Mouse (Mus musculus) forebrain, embryonic 10.5 days (tissue): ENCODE data around the gene Acot5. TPM values are rescaled to one million over a fixed set of nuclear protein-coding genes. Genes with fewer than 3 reads are reported as not detected.
"Not testable (repeated sequence)": the region's sequence is repeated elsewhere in the genome, so short reads cannot be mapped to it uniquely, and the experiment has no call there.

Experiments used
- DNase-seq: peaks from one replicate; pipeline ENCODE4 v3.0.0-alpha.2; 2017; ENCODE audit warnings: low spot score; ENCODE audit errors: extremely low spot score
- H3K27ac ChIP-seq: fragments of 300-500 bp; sonication (generic); 2 replicates; pipeline ENCODE4 v1.5.1; 2016; ENCODE audit warnings: mild to moderate bottlenecking
- H3K27me3 ChIP-seq: fragments of 300-500 bp; sonication (generic); 2 replicates; pipeline ENCODE4 v1.6.1; 2016; ENCODE audit warnings: mild to moderate bottlenecking; ENCODE audit not compliant: poor library complexity, severe bottlenecking
- H3K36me3 ChIP-seq: fragments of 300-500 bp; sonication (generic); replicated peaks from 2 replicates; pipeline ENCODE4 v1.6.1; 2016; ENCODE audit warnings: mild to moderate bottlenecking, moderate library complexity
- H3K4me1 ChIP-seq: fragments of 300-500 bp; sonication (generic); 2 replicates; pipeline ENCODE4 v1.6.1; 2016
- H3K4me3 ChIP-seq: fragments of 300-500 bp; sonication (generic); 2 replicates; pipeline ENCODE4 v1.5.1; 2016; ENCODE audit warnings: mild to moderate bottlenecking, moderate library complexity
- H3K9me3 ChIP-seq: fragments of 300-500 bp; sonication (generic); 2 replicates; pipeline ENCODE4 v1.6.1; 2016; ENCODE audit warnings: mild to moderate bottlenecking, moderate library complexity
- WGBS: fragments of 180-500 bp; shearing (Covaris S2); methylation state at CpG from one replicate; pipeline ENCODE4 v1.1.7; 2016; 5-methylcytosine and 5-hydroxymethylcytosine counted together
- polyA plus RNA-seq: library from polyadenylated mRNA; unstranded; fragments of >200 nt; fragmentation: Nextera tagmentation; extraction: Ambion mirVana; gene quantifications from 2 replicates; pipeline ENCODE4 v1.2.1, GENCODE M21; 2016

Gene Acot5
- polyA plus RNA-seq, 1 experiment from 2014 or later = not detected

DNA sequence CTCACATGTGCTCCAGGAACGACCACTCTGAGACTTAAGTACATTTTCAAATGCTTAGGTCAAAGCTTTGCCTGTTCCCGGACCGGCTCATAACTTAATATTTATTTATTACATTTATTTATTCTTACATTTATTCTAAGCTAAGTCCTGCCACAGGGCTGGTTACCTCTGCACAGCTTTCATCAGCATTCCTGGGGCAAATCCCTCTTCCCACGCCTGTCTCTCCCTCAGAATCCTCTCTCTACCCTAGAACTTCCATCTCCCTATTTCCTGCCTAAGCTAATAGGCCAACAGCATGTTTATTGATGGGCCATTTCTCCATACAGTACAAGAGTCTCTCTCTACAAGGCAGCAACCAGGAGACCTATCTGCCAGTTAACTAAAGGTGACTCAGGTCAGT is 1.4 kb upstream of the Acot5 start:
- Histone ChIP-seq H3K36me3 (no peaks in the 10 kb centered on the region), H3K27me3 (peaks cover 48% of the 10 kb centered on the region), H3K4me1 (peaks cover 13% of the 10 kb centered on the region), H3K4me3 (no peak overlapping the region), H3K9me3 (no peaks in the 10 kb centered on the region), H3K27ac (no peak overlapping the region)
- WGBS = 89% methylated on average over 4 of the region's 4 CpGs
- DNase-seq = no peak

- Histone ChIP-seq H3K36me3 (no peaks in the 10 kb centered on the region), H3K27me3 (peaks cover 48% of the 10 kb centered on the region), H3K9me3 (no peaks in the 10 kb centered on the region), H3K27ac (no peak overlapping the region), H3K4me1 (peaks cover 13% of the 10 kb centered on the region), H3K4me3 (no peak overlapping the region)
- DNase-seq = no peak
- WGBS = 61% methylated on average over 8 of the region's 8 CpGs
Observed at GRCm38 (mm10) chr12:84068296-84068695, 829 bp upstream of the Acot5 start.

DNA sequence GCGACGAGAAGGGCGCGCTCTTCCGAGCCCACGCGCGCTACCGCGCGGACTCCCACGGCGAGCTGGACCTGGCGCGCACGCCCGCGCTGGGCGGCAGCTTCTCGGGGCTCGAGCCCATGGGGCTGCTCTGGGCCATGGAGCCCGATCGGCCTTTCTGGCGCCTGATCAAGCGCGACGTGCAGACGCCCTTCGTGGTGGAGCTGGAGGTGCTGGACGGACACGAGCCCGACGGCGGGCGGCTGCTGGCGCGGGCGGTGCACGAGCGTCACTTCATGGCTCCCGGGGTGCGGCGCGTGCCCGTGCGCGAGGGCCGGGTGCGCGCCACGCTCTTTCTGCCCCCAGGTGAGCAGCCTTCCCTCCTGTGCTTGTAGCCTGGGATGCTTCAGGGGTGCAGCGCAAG is 457 bp downstream of the Acot5 start:
- peaks cover 48% of the 10 kb centered on the region for H3K27me3 ChIP-seq
- H3K27ac ChIP-seq, DNase-seq, H3K9me3 ChIP-seq, H3K36me3 ChIP-seq: not testable (repeated sequence)
- peaks cover 13% of the 10 kb centered on the region for H3K4me1 ChIP-seq
- peak overlapping the region; percentile 49 for H3K4me3 ChIP-seq
- WGBS = 1% methylated on average over 52 of the region's 52 CpGs

- 88% methylated on average over 2 of the region's 2 CpGs for WGBS
- H3K36me3 ChIP-seq = no peaks in the 10 kb centered on the region
- DNase-seq = no peak
- no peaks in the 10 kb centered on the region for H3K9me3 ChIP-seq
- H3K4me3 ChIP-seq = no peak overlapping the region
- no peak overlapping the region for H3K27ac ChIP-seq
- peaks cover 13% of the 10 kb centered on the region for H3K4me1 ChIP-seq
- peaks cover 47% of the 10 kb centered on the region for H3K27me3 ChIP-seq
Observed at GRCm38 (mm10) chr12:84071696-84072095, 2.6 kb downstream of the Acot5 start.

DNA sequence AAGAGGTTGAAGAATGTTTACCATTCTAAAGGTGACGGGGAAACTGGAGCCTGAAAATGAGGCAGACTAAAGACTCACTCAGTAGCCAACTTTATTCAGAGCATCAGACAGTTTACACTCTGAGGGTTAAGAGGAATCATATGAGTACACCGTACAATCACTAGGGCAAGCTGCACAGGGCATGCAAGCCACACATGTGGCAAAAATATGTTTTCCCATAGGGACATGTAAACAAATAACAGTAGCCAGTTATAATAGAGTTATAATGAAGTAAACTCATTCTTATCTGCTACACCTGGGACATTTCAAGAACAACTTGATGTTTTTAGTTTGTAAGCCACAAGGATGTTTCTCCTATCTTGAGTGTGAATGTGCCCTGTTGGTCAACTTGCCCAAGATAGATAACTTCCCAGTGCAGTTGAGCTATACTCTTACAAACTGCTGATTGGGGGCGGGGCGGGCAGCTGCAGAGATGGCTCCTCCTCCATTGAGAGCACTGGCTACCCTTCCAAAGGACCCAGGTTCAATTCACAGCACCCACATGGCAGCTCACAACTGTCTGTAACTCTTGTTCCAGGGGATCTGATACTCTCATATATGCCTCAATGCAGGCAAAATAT is 8.4 kb downstream of the Acot5 start:
- no peak for DNase-seq
- H3K36me3 ChIP-seq = no peaks in the 10 kb centered on the region
- no peaks in the 10 kb centered on the region for H3K9me3 ChIP-seq
- WGBS = 89% methylated on average over 4 of the region's 4 CpGs
- H3K4me1 ChIP-seq = no peaks in the 10 kb centered on the region
- H3K27me3 ChIP-seq = no peaks in the 10 kb centered on the region
- no peak overlapping the region for H3K27ac ChIP-seq
- H3K4me3 ChIP-seq = no peak overlapping the region

DNA sequence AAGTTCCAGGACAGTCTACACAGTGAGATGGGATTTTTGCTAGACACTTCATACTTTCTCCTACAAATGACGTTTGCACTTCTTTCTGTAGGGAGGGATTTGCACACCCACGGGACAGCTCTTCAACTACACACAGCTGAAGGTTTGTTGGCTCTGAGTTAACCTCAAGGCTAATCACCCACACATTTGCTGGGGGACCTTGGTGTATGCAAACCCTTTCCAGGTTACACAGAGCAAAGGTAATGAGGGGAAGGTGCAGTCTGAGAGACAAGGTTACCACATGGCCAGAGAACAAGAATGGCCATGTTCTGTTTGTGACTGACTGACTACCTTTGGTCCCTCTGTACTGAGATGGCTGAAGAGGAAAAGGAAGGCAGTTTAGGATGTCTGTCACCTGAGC is 14.7 kb downstream of the Acot5 start:
- Histone ChIP-seq H3K27ac (no peak overlapping the region), H3K27me3 (no peaks in the 10 kb centered on the region), H3K36me3 (no peaks in the 10 kb centered on the region), H3K4me3 (no peak overlapping the region), H3K4me1 (no peaks in the 10 kb centered on the region), H3K9me3 (peaks cover 11% of the 10 kb centered on the region; the same call in 1 of the 2 replicates)
- WGBS = 90% methylated on average over 2 of the region's 2 CpGs
- no peak for DNase-seq

GRCm38 (mm10) chr12:84084581-84084980 is 15.5 kb downstream of the Acot5 start:
- Histone ChIP-seq H3K27ac (no peak overlapping the region), H3K36me3 (no peaks in the 10 kb centered on the region), H3K4me3 (no peak overlapping the region), H3K9me3 (peaks cover 18% of the 10 kb centered on the region), H3K27me3 (no peaks in the 10 kb centered on the region), H3K4me1 (no peaks in the 10 kb centered on the region)
- WGBS = 90% methylated on average over 4 of the region's 4 CpGs
- no peak for DNase-seq

DNA sequence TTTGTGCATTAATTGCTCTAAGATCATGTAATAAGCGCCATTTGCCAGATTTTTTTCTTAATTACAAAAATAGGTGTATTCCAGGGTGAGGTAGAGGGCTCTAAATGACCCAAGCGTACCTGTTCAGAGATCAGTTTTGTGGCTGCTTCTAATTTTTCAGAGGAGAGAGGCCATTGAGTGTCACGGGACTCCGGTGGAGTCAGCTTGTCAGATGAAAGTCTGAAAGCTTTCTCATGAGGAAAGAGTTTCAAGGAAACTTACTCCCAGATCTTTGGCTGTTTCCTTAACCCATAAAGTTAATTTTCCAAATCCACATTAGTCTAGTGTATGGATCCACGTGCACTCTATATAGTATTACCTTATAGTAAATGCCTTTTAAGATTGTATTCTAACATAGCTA is 25.5 kb downstream of the Acot5 start:
- H3K36me3 ChIP-seq, H3K4me3 ChIP-seq, H3K27me3 ChIP-seq, H3K27ac ChIP-seq, H3K4me1 ChIP-seq, DNase-seq: not testable (repeated sequence)
- peaks cover 51% of the 10 kb centered on the region for H3K9me3 ChIP-seq
- WGBS = 92% methylated on average over 5 of the region's 5 CpGs

DNA sequence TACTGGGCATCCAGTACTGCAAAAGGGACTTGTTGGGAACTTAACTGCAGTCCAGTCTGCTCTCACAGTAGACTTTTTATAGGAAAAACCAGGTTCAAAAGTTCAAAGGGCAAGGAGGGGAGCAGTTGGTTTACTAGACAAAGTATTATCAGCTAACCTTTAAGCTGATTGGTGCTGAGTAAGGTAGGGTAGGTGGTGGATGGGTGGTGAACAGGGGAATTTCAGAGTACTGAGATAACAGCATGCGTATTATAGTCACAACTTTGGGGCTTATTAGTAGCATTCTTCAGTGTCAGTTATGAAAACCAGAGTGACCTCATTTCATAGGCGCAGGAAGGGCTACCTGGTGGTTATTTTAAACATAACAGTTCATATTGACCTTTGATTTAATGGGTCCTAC is 30.5 kb downstream of the Acot5 start:
- H3K36me3 ChIP-seq = no peaks in the 10 kb centered on the region
- H3K9me3 ChIP-seq = peaks cover 5% of the 10 kb centered on the region
- WGBS = 92% methylated on average over 2 of the region's 2 CpGs
- DNase-seq = no peak
- no peak overlapping the region for H3K4me3 ChIP-seq
- no peak overlapping the region for H3K27ac ChIP-seq
- peaks cover 7% of the 10 kb centered on the region for H3K4me1 ChIP-seq
- peaks cover 21% of the 10 kb centered on the region for H3K27me3 ChIP-seq

GRCm38 (mm10) chr12:84100071-84100470 is 30.9 kb downstream of the Acot5 start:
- H3K27me3 ChIP-seq = peaks cover 21% of the 10 kb centered on the region
- H3K4me1 ChIP-seq = peaks cover 7% of the 10 kb centered on the region
- H3K4me3 ChIP-seq = peak overlapping the region; percentile 63; the same call in 1 of the 2 replicates
- DNase-seq = no peak
- WGBS = 83% methylated on average over 1 of the region's 1 CpGs
- H3K36me3 ChIP-seq = no peaks in the 10 kb centered on the region
- H3K27ac ChIP-seq = no peak overlapping the region
- H3K9me3 ChIP-seq = peaks cover 4% of the 10 kb centered on the region

DNA sequence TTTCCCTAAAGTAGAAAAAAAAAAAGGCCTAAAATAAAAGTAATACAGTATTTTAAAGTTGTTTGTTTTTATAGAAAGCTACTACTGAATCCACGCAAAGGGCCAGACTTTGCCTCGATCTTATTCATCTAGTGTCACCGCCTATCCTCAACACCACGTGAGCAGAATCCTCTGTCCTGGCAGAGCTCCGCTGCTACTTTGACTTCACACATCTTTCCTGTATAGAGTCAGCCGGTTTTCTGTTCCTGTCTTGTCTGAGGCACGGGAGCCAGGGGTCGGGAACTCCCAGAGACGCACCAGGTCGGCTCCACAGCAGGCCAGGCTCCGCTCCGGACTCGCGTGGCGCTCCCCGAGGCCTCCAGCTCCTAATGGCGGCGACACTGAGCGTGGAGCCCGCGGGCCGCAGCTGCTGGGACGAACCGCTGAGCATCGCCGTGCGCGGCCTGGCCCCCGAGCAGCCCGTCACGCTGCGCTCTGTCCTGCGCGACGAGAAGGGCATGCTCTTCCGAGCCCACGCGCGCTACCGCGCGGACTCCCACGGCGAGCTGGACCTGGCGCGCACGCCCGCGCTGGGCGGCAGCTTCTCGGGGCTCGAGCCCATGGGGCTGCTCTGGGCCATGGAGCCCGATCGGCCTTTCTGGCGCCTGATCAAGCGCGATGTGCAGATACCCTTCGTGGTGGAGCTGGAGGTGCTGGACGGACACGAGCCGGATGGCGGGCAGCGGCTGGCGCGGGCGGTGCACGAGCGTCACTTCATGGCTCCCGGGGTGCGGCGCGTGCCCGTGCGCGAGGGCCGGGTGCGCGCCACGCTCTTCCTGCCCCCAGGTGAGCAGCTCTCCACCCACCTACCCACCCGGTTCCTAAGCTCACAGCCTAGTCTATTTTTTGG is 31.7 kb downstream of the Acot5 start, which contains the start of gene Acot6:
Acot6 (plus strand) TSS at position 51 of the 889 bp plus-strand sequence.
- H3K4me1 ChIP-seq, H3K36me3 ChIP-seq, H3K9me3 ChIP-seq: not testable (repeated sequence)
- peaks cover 21% of the 10 kb centered on the region for H3K27me3 ChIP-seq
- 1% methylated on average over 80 of the region's 80 CpGs for WGBS
- H3K4me3 ChIP-seq = peak within 1 kb of the TSS; percentile 63
- peak; percentile 55 for DNase-seq
- H3K27ac ChIP-seq = peak within 1 kb of the TSS; percentile 85

DNA sequence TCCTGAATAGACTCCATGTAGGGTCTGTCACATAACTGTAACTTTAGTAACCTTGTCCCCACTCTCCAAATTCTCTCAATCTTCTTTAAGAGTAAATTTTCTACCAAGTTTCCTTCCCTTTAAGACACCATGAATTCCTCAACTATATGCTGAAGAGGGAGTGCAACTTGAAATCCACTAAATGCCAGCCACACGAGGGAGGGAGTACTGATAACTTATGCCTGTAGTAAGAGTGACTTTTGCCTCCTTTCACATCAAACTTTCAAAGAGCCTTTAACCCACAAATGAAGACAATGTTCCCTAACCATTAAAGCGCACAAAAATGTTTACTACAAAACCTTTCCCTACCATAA is 32.3 kb downstream of the Acot5 start:
- Histone ChIP-seq H3K27me3 (peaks cover 21% of the 10 kb centered on the region), H3K4me1 (peaks cover 7% of the 10 kb centered on the region), H3K9me3 (no peaks in the 10 kb centered on the region), H3K4me3 (peak overlapping the region; percentile 63), H3K27ac (peak overlapping the region; percentile 85; the same call in 1 of the 2 replicates), H3K36me3 (no peaks in the 10 kb centered on the region)
- no peak for DNase-seq
- 56% methylated on average over 2 of the region's 2 CpGs for WGBS

- Histone ChIP-seq H3K27me3 (peaks cover 3% of the 10 kb centered on the region), H3K4me1 (no peaks in the 10 kb centered on the region), H3K4me3 (no peak overlapping the region), H3K27ac (no peak overlapping the region), H3K36me3 (no peaks in the 10 kb centered on the region), H3K9me3 (no peaks in the 10 kb centered on the region)
- WGBS = 81% methylated on average over 3 of the region's 3 CpGs
- DNase-seq = no peak
Observed at GRCm38 (mm10) chr12:84107012-84107411, 37.9 kb downstream of the Acot5 start.
